Mouse (Mus musculus): ENCODE results near the gene Psma7.

Psma7 gene

DNA sequence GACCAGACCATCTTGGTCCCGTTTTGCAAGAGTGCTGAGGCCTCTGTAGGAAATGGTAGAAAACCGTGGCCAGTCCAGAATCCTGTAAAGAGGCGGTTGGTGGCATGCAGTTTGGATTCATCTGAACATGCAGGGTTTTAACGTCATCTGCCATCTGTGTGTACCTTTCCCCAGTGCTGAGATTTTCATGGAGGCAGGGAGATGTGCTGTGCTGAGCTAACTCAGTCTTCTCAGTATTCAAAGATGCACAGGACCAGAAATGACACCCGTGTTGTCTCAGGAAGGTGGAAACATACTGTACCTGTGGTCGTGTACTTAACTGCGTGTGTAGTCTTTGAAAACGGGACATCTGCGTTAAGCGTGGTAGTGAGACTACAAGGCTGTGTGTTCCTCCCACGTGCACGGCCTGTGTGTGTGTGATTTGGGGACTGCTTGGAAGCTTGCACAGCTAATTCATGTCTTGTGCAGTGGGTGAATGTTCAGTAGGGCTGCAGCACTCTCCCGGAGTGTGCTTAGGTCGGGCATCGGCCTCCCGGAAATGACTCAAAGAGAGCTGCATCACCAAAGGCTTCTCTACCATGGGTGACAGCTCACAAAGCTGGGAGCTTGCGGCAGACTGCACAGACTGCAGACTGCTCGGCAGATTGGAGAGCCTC lies 5.9 kb upstream of the Psma7 start:
- in situ Hi-C loops (cut with MboI; ENCODE audit: unreplicated experiment in 2 of 2) = loop anchor here (5.0 to 25.0 kb wide), 4 partner anchors 74 to 539 kb away; partner anchors contain the start of genes Rps21 (in 2 of the 2), Col9a3 (in 1 of the 2), Mrgbp (in 1 of the 2) and Ogfr (in 1 of the 2)

DNA sequence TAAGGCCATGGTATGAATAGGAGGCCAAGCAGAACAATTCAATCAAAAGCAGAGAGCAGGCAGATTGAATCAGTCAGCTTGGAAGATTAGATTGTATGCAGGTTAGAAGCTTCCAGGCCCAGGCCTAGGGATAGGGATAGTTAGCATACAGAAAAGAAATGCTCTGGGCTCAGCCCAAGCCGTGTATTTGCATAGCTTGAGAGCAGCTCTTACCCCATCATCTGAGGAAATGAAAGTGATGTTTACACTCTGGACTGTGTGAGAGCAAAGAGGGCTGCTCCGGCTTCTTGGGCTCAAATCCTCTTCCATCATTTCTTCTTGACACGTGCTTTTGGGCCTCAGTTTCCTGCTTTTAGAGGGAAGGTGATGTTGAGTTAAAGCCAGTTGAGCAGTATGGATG lies 5.3 kb upstream of the Psma7 start:
- in situ Hi-C loops (cut with MboI; ENCODE audit: unreplicated experiment in 2 of 2) = loop anchor here (5.0 to 25.0 kb wide), 4 partner anchors 75 to 540 kb away; partner anchors contain the start of genes Rps21 (in 2 of the 2), Col9a3 (in 1 of the 2), Mrgbp (in 1 of the 2) and Ogfr (in 1 of the 2)

DNA sequence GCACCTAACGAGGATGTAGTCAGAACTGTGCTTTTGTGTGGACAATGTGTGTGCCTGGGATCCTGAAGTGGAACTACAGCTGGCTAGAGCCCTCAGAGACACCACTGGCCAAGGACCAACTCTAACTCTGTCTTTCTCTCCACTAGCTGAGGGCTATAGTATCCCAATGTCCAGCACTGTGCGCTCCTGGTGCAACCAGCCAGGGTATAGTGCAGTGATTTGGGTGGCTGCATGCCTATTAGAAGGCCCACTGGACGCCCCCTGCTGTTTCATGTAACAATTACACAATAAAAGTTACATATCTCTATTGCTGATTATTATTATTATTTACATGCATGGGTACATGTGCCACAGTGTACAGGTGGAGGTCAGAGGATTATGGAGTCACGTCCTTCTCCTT lies 3.0 kb upstream of the Psma7 start:
- in situ Hi-C loops (cut with MboI; ENCODE audit: unreplicated experiment in 2 of 2) = loop anchor here (5.0 to 25.0 kb wide), 4 partner anchors 77 to 542 kb away; partner anchors contain the start of genes Rps21 (in 2 of the 2), Col9a3 (in 1 of the 2), Mrgbp (in 1 of the 2) and Ogfr (in 1 of the 2)

- in situ Hi-C loops (cut with MboI; ENCODE audit: unreplicated experiment in 2 of 2) = loop anchor here (10.0 to 25.0 kb wide), 2 partner anchors 212 to 544 kb away; partner anchors contain the start of genes Rps21 (in 2 of the 2), Col9a3 (in 1 of the 2), Mrgbp (in 1 of the 2) and Ogfr (in 1 of the 2)
Measured at GRCm38 (mm10) chr2:180042858-180043515, 754 bp upstream of the Psma7 start.

- in situ Hi-C loops (cut with MboI; ENCODE audit: unreplicated experiment in 2 of 2) = loop anchor here (10.0 to 25.0 kb wide), 2 partner anchors 213 to 546 kb away; partner anchors contain the start of genes Rps21 (in 2 of the 2), Col9a3 (in 1 of the 2), Mrgbp (in 1 of the 2) and Ogfr (in 1 of the 2)
Measured at GRCm38 (mm10) chr2:180041577-180042255, 517 bp downstream of the Psma7 start.

DNA sequence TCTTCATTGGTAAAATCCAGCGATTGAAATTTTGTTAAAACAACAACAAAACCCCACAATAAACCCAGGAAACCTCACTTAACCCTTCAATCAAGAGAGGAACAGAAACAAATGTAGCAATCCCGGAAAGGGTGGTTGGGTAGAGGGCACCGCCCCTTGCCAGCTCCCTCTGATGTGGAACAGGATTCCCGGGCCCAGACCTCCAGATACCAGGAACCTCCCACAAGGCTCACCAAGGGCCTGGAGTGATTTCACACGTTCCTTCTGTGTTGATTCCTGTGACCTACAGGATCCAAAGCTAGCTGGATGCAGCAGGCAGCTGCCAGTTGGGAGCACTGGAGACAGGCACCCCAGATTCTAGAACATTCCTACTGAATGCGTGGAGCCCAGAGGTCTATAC lies 1.8 kb downstream of the Psma7 start:
- in situ Hi-C loops (cut with MboI; ENCODE audit: unreplicated experiment in 2 of 2) = loop anchor here (10.0 to 25.0 kb wide), 2 partner anchors 214 to 547 kb away; partner anchors contain the start of genes Rps21 (in 2 of the 2), Col9a3 (in 1 of the 2), Mrgbp (in 1 of the 2) and Ogfr (in 1 of the 2)

GRCm38 (mm10) chr2:180034753-180035152 lies 7.5 kb downstream of the Psma7 start:
- in situ Hi-C loops (cut with MboI; ENCODE audit: unreplicated experiment in 2 of 2) = loop anchor here (5.0 to 25.0 kb wide), 2 partner anchors 62 to 553 kb away; partner anchors contain the start of genes Col9a3 (in 1 of the 2), Mrgbp (in 1 of the 2) and Ogfr (in 1 of the 2)

- in situ Hi-C loops (cut with MboI; ENCODE audit: unreplicated experiment in 2 of 2) = loop anchor here (5.0 to 25.0 kb wide), 2 partner anchors 62 to 553 kb away; partner anchors contain the start of genes Col9a3 (in 1 of the 2), Mrgbp (in 1 of the 2) and Ogfr (in 1 of the 2)
Measured at GRCm38 (mm10) chr2:180033956-180034355, 8.3 kb downstream of the Psma7 start.

DNA sequence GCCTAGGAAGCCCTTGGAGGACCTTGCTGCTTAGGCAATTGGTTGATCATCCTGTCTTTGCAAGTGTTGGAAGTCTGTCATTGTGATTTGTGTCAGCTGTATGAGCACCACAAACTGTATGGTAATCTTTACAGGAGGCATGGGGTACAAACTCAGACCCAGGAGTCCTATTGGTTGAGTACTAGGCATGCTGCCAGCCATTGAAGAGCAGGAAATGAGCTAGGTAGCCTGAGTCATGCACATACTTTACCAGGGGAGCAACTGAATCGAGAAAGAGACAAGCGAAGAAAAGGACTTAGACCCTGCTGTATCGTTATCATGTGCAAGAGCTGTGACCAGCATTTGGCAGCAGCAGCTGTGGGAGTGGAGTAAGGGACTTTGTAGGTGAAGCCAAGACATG lies 9.3 kb downstream of the Psma7 start:
- in situ Hi-C loops (cut with MboI; ENCODE audit: unreplicated experiment in 2 of 2) = loop anchor here (5.0 to 25.0 kb wide), 2 partner anchors 61 to 554 kb away; partner anchors contain the start of genes Col9a3 (in 1 of the 2), Mrgbp (in 1 of the 2) and Ogfr (in 1 of the 2)

DNA sequence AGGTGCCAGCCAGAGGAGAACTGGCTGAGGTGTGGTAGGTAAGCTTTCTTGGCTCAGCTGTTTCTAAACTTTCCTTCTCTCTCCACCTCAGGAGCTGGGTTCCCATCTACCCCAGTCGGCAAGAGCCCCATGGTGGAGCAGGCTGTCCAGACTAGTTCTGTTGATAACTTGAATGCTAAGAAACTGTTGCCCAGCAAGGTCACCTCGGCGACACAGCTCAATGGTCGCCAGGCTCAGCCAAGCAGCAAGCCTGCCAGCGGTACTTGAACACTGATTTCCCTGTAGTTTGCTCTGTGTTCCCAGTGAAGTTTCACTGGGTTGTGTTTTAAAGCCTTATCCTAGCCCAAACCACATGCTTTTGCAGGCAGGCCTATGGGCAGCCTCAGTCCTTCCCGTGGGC lies 11.0 kb downstream of the Psma7 start:
- in situ Hi-C loops (cut with MboI; ENCODE audit: unreplicated experiment in 2 of 2) = loop anchor here (5.0 to 25.0 kb wide), 2 partner anchors 59 to 556 kb away; partner anchors contain the start of genes Col9a3 (in 1 of the 2), Mrgbp (in 1 of the 2) and Ogfr (in 1 of the 2)

DNA sequence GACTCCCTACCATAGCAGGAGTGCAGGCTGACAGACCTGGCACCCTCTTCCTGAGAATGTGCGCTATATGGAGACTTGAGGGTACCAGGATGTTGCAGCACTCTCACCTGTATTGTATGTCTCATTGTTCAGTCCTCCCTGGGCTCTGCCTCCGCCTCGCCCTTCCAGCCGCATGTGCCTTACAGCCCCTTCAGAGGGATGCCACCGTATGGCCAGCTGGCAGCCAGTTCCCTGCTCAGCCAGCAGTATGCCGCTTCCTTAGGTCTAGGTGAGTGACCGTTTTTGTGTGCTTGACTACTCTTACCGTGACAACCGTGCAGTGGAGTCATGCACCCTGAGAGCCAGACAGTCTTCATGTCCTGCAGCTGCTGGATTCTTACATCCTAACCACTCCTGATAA lies 14.5 kb downstream of the Psma7 start:
- in situ Hi-C loops (cut with MboI; ENCODE audit: unreplicated experiment in 2 of 2) = loop anchor here in 1 of 2 experiments (25.0 kb wide), 1 partner anchor 560 kb away; the partner anchor contains the start of genes Col9a3, Mrgbp and Ogfr

DNA sequence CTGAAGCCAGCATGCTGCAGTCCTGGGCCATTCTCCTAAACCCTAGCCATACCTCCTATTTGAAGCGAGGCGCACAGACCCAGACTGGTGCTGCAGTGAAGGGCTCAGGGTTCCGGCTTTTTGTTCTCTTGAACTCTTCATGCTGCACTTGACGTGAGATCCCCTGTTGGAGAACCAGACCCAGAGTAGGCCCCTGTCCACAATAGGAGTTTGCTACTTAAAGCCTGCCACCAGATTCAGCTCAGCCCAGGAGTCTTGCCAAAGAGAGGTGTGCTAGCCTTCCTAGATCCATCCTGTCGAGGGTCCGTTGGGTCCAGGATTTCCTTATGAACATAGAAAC lies 16.4 kb downstream of the Psma7 start:
- in situ Hi-C loops (cut with MboI; ENCODE audit: unreplicated experiment in 2 of 2) = loop anchor here in 1 of 2 experiments (25.0 kb wide), 1 partner anchor 561 kb away; the partner anchor contains the start of genes Col9a3, Mrgbp and Ogfr

GRCm38 (mm10) chr2:180025135-180025860 lies 16.9 kb downstream of the Psma7 start:
- in situ Hi-C loops (cut with MboI; ENCODE audit: unreplicated experiment in 2 of 2) = loop anchor here in 1 of 2 experiments (25.0 kb wide), 1 partner anchor 562 kb away; the partner anchor contains the start of genes Col9a3, Mrgbp and Ogfr

DNA sequence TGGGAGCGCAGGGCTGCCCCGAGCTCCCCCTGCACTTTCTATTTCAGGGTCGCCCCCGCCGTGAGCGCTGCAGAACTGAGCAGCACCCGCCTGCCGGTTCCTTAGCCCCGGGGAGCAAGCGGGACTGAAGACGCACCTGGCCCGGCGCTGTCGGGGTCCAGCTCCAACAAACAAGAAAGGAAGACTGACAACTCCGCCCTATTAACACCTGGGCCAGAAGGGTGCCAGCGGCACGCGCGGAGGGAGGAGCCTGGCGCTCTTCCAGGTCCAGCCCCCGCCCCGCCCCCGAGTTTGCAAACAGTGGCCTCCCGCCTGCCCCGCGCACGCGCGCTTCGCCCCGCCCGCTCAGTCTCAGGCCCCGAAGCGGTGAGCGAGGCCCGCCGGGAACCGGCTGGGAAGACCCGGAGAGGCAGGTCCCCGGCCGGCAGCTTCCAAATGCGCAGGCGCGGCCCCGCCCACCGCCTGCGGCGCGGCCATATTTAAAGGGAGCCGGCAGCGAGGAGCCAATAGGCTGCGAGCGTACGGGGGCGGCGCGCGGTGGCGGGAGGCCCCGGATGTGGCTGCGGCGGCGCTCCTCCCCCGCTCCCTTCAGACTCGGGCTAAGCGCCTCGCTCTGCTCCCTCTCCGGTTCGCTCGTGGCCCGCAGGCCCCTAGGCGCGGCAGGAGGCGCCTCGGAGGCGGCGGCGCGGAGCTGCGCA lies 17.7 kb downstream of the Psma7 start, which contains the start of gene Lsm14b:
Gene Lsm14b (plus strand): TSS at position 587 of the 698 bp plus-strand sequence.
- in situ Hi-C loops (cut with MboI; ENCODE audit: unreplicated experiment in 2 of 2) = loop anchor here in 1 of 2 experiments (25.0 kb wide), 1 partner anchor 563 kb away; the partner anchor contains the start of genes Col9a3, Mrgbp and Ogfr

- in situ Hi-C loops (cut with MboI; ENCODE audit: unreplicated experiment in 2 of 2) = no loop called here
Measured at GRCm38 (mm10) chr2:180022751-180023150, 19.5 kb downstream of the Psma7 start.

DNA sequence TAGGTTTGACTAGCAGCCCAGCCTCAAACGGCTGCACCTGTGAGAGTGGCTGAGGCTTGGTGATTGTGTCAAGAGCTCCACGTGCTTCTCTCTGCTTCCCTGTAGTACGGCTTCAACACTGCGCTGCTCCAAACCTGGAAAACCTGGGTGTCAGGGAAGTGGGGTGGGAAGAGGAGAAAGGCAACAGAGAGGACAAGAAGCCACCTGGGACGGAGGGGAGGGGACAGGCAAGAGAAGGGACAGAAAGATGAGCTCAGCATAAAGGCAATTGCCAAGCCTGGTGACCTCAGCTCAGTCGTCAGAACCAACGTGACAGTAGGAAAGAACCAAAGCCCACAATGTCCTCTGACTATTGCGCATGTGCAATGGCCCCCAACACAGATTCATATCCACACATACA lies 21.3 kb downstream of the Psma7 start:
- in situ Hi-C loops (cut with MboI; ENCODE audit: unreplicated experiment in 2 of 2) = no loop called here

DNA sequence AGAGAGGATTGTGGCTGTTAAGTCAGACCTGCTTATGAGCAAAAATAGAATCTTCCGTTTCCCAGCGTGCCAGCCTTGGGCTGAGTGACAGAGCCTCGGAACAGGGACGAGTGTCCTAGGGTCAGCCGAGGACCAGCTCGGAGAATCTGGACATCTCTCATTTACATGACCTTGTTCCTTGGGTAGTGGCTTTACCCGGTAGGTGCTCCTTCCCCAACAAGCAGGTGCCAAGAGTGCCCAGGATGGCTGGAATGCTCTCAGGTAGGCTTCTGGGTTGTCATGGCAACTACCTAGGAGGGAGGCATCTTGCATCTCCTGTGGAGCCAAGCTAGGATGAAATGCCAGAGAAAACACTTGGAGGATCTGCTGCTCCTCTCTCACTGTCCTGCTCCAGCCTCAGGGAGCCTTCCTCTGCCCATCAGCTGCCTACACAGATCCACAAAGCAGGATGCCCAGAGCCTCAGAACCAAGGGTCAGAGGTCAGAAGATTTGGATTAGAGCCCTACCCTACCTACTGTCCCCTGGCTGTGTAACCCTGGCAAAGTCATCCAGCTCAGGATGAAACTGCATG lies 22.1 kb downstream of the Psma7 start:
- in situ Hi-C loops (cut with MboI; ENCODE audit: unreplicated experiment in 2 of 2) = no loop called here

GRCm38 (mm10) chr2:180018573-180018972 lies 23.7 kb downstream of the Psma7 start:
- in situ Hi-C loops (cut with MboI; ENCODE audit: unreplicated experiment in 2 of 2) = no loop called here

Data from v-Abl transformed pro-B cells (cell line).